Mouse (Mus musculus) spleen, adult 2 months (tissue): ENCODE results near the gene Eif3f.

Source experiments
- CTCF ChIP-seq: fragments of 200-500 bp; IDR thresholded peaks from 2 replicates; pipeline ENCODE4 v1.5.1; 2011; ENCODE audit warnings: mild to moderate bottlenecking, inconsistent platforms; ENCODE audit not compliant: insufficient read depth, insufficient read length, insufficient replicate concordance; ENCODE audit errors: extremely low read depth
- POLR2A ChIP-seq: fragments of 200-500 bp; IDR thresholded peaks from 2 replicates; pipeline ENCODE4 v1.6.1; 2011; ENCODE audit warnings: low read depth, low read length, inconsistent platforms

DNA sequence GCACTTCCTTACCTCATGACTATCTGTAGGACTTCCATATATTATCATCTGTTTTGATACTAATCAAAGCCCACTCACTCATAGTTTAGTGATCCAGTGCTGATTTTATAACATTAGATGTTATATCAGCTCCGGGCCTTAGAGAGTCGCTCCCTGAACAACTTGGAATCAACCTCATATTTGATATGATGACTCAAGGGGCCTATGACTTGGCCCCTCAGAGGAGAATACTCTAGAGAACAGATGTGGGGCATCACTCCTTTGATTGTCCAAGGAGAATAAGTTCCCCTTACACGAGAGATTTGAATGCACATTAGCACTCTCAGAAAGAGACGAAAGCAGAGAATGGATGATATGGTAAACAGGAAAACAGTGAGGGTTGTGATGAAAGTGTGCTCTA lies 49.3 kb upstream of the Eif3f start, which contains the start of gene Olfr518:
- TF ChIP-seq CTCF: no peak
- no peak for TF ChIP-seq POLR2A
